Mouse (Mus musculus) WW6 (cell line): ENCODE measurements around the gene Fbxo4.

Source experiments
- DNase-seq: peaks from one replicate; pipeline ENCODE4 v3.0.0-alpha.2; 2013; ENCODE audit warnings: low read depth, low spot score

The Fbxo4 gene

DNA sequence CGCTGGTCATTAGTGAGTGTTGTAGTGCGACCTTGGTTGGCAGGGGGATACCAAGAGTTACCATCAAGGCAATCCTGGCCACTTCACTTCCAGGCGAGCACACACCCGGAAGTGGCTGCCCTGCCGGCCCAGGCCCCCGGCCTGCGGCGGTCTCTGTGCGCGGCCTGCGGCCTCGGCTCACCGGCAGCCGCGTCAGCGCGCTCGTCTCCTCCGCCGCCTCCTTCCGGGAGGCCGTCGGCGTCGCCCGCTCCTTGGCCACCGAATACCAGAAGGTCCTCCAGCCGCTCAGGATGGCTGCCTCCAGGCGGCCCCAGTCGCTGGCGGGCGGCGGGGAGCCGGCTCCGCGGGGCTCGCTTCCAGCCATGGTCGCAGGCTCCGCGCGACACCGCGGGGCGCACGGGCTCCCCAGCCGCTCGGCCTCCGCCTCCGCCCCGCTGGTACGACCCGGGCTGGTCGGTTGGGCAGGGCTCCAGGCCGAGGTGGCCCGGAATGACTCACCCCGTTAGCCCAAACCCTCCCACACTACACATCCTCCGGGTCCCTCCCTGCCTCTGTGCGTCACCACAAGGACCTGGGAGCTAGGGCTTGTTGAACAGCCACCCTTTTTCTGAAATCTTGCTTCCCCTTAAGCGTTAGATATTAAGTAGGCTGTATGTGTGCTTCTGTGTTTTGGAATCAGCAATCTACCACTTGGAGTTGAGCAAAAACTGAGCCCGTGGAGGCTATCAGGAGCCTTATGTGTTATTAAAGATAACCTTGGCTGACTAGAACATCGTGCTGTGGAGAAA is at the start of gene Fbxo4:
Gene Fbxo4 (minus strand): TSS at position 513 of the 788 bp plus-strand sequence.
- peak; percentile 26 for DNase-seq

DNA sequence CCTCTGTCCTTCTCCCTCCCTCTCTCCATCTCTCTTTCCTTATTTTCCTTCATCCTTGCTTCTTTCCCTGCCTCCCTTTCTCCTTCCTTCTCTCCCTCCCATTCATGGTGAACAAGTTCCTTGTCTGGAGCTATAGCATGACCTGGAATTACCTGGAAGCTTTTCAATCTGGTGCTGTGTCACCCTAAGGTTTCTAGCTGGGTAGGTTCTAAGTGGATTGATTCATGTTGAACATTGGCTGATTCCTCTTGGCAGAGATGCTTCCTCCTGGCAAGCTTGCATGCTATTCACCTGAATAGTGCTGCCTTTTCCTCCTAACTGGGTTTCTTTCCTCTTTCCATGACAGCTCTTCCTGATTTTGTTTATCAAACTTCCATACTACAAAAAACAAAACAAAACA is 49.6 kb upstream of the Fbxo4 start:
- no peak for DNase-seq

DNA sequence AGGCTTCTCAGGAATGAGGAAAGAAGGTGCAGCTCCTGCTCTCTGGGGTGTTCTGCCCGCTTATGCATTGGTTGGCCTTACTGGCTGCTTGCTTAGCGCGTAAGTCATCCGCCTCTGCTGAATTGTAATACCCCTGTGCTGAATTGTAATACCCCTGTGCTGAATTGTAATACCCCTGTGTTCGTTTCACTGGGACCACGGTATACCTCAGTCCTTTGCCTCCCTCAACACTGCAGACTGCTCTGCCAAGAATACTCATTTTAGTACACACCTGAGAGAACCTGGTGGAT is 49.0 kb upstream of the Fbxo4 start:
- no peak for DNase-seq

DNA sequence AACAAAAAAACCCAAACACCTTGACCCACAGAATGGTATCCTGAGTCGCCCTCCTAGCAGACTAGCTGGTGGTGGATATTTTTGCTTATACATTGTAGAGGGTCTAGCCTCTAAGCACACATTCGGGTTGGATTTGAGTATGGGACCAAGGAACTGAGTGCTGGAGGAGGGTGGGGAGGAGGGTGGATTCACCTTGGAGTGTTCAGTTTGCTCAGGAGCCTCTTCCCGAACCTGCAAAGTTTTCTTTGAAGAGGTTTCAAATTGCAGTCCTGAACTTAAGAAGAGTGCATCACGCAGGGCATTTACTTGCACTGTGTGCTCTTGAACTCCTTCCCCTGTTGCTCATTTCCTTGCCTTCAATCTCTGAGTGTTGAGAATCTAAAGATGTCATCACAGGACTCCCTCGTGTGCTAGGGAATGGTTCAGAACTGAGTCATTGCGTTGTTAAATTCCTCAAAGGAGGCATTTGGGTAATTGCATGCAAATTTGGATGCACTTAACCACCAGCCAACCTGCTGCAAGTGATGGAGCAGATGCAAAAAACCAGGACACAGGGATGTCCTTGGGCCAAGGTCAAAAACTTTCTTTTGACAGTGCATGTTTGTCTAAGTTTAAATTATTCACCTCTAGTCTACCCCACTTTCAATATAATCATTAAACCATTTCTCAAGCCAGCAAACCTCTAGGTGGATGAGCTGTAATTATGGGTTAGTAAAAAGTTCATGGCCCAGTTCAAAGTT is 48.5 kb upstream of the Fbxo4 start:
- DNase-seq, result no peak

DNA sequence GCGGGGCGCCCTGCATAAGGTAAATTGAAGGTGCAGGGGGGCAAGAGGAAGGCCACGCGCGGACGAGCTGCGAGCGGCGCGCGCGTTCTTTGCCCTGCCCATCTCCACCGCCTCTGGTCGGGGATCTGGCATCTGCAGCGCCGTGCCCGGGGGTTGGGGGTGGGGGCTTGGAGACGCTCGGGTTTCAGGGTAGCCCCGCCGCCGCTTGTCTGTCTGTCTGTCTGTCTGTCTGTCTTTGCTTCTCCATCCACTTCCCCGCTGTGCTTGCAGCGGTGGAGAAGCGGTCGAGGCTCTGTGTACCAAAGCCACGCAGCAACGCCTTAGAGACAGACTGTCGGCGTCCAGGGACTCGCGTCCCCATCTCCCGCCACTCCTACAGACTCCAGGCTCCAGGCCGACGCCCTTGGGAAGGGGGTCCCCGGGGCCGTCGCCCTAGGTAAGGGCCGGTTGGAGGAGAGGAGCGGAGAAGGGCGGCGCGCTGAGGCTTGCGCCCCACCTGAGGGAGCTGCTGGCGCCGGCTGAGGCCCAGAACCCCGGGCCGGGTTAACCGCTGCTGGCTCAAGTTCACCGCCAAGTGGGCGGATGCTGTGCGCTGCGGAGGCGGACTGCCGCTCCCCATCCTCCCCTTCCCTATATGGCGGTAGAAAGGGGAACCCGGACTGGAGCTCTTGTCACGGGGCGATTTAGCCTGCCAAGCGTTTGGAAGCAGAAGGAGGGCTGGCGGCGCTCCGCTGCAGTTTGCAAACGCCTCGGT is 47.6 kb upstream of the Fbxo4 start:
- DNase-seq, result no peak

DNA sequence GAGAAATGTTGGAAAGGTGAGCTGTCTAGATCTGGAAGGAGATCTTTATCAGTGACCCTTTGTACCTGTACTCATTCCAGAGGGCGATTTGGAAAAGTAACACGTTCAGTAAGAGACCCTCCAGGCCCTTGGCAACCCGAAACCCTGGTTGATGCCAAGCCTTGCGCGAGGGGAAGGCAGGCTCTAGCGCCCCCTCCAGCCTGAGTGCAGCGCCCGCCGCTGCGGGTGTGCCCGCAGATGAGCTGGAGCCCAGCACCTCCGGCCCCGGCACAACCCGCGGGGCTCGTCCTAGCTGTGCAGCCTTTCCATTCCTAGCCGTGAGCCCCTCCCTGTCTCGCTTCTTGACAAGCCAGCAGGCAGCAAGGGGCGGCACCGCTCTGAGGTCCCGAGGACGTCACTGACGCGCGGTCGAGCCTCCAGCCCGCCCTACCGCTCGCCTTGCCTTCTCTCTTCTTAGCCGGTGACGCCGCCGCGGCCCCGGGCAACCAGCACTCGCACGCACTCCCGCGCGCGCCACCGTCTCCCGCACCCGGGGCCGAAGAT is 46.9 kb upstream of the Fbxo4 start, which contains the start of gene Oxct1:
Gene Oxct1 (plus strand): TSS at position 153 of the 543 bp plus-strand sequence.
- peak; percentile 80 for DNase-seq

DNA sequence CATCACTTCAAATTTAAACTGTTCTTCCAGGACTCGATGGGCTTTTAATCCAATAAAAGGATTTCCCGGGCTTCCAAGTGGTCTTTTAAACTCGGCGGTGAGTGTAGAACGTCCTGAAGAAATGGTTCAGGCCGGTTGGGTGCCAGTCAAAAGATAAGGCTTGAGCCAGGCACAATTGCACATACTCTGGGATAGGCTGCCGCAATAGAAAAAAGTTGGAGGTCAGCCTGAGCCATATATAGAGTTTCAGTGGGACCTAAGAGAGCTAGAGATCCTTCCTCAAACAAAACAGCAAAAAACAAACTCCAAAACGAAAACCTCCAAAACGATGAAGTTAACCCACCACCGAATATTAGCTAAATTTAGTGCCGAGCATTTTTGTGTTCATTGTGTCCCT is 46.1 kb upstream of the Fbxo4 start:
- DNase-seq, result no peak

DNA sequence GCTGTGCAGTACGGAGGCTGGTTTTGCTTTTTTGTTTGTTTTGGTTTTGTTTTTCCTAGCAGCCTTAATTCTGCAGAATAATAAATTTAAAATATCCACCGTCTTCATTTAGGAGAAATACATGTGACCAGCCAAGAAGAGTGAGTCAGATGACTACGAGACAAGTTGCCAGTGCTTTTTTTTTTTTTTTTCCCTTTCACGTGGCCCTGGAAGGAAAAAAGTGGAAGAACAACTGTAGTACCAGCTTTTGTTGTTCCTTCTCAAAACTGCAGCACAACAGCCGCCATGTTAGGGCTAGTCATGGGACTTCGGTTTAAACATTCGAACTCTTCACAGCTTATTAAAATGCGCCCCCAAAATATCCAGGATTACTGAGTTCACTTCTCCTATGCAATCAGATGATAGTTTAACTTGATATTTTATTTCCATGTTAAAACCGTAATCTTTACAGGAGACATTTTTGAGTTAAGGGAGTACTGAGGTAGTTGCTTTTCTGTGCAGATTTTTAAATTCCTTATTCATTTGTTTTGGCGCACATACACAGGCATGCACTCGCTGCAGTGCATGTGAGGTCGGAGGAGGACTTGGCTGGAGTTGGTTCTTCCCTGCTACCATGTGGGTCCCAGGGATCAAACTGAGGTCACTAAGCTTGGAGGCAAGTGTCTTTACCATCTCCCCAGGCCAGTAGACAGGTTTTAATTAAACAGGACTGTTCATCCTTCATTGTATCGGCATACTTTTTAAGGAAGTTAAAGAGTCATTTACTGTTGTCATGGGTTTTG is 45.5 kb upstream of the Fbxo4 start:
- no peak for DNase-seq

DNA sequence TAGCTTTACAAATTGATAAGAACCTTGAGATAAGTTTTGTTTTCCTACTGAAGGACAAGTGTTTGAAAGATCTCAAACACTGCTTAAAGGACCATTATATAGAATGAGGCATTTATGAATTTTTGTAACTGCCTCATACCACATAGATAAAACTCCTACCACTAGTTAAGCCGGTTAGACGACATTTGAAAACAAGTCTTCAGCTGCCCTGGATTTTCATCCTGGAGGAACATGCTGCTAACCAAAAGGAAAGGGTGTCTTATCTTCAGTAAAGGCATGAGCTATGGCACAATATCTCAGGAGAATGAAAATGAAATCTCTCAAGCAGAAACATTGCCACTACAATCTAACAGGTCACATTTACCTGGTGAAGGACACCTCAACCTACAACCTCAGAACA is 44.4 kb upstream of the Fbxo4 start:
- no peak for DNase-seq

DNA sequence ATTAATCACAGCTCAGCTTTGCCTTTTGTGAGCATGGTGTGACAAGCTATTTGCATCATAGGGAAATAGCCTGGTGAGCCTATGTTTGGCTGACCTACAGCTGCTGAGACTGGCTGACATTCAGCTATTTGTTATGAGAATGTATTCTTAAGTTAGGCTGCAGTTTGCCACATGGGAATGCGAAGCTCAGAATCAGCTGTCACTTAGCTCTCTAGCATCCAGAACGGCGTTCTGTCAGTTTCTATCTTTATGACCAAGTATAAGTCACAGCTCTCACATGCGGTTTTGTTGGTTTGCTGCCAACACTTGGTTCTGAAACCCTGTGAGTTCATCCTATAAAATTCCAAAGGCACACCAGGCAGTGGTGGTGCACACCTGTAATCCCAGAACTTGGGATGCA is 41.3 kb upstream of the Fbxo4 start:
- no peak for DNase-seq

DNA sequence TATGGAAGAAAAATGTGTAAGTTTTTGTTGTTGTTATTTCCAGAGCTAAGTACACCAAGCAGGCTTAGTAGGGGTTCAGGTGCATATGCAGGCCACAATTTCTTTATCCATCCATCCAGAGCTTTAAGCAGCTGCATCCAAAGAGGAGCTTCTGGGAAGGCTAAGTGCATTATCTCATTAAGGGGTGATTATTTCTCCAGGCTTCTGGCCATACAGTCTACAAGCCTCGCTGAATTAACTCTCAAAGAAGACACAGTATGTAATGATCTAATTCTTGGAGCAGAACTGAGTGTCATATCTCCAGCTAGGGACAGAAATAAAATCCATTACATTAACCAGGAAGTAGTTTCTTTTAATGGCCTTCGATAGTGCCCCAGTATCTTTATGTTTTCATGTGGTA is 34.5 kb upstream of the Fbxo4 start:
- no peak for DNase-seq

DNA sequence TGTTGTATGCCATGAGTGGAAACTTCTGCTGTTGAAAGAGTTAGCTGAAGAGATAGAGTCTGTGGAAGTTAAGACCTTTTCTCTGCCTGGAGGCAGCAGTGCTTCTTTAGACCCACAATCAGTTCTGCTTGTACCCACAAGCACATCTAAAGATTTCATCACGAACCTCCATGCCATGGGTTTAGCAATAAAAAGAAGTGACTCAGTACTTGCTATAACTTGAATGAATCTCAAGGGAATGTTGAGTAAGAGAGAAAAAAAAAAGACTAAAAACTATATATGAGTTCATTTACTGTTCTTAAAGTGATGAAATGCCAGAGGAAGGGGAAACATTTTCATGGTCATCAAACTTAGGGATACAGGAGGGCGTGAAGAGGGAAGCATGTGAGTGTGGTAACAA is 21.2 kb upstream of the Fbxo4 start:
- DNase-seq, result no peak

DNA sequence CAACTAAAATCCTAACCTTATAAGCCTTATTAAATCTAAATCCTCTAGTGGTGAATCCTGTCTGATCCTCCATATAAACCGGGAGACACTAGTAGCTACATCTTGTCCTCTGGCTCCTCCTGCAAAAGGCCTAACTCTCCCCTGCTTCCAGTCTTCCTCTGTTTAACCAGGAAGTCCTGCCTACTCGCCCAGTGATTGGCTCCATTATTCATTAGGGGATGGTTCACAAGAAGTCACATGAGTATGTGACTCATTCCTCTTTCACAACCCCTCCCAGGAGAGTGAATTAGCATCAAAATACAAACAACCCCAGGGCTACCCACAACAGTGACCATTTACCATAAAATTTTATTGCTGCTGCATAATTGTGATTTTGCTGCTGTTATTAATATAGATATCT is 19.8 kb upstream of the Fbxo4 start:
- DNase-seq, result peak; percentile 29

DNA sequence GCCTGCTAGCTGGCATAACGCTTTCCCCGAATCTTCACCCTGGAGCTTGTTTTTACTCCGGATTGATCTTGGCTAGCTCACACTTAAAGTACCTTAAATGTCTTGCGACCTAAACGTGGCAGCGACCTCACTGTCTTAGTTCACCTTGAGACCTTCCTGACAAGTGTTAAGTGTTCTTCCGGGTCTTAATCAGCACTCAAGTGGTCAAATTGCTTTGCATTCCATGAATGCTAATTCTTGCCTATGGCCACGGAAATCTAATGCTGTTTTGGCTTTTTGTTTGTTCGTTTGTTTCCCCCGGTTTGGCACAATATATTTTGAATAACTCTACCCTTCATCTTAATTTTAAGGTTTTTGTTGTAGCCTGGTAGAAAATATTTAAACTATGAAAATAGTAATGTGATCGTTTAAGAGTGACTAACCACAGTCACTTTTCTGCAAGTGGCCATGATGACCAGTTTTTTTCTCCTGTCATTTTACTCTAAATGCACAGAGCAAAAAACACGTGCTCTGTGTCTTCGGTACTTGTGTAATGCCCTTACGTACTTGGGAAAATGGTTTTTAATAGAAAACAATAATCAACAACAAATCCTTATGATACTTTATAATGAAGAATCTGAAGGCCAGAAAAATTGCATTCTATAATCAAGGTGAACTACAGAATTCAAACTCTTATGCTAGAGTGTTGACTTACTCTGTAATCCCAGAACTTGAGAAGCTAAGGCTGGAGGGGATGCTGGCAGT is 17.1 kb upstream of the Fbxo4 start:
- no peak for DNase-seq

DNA sequence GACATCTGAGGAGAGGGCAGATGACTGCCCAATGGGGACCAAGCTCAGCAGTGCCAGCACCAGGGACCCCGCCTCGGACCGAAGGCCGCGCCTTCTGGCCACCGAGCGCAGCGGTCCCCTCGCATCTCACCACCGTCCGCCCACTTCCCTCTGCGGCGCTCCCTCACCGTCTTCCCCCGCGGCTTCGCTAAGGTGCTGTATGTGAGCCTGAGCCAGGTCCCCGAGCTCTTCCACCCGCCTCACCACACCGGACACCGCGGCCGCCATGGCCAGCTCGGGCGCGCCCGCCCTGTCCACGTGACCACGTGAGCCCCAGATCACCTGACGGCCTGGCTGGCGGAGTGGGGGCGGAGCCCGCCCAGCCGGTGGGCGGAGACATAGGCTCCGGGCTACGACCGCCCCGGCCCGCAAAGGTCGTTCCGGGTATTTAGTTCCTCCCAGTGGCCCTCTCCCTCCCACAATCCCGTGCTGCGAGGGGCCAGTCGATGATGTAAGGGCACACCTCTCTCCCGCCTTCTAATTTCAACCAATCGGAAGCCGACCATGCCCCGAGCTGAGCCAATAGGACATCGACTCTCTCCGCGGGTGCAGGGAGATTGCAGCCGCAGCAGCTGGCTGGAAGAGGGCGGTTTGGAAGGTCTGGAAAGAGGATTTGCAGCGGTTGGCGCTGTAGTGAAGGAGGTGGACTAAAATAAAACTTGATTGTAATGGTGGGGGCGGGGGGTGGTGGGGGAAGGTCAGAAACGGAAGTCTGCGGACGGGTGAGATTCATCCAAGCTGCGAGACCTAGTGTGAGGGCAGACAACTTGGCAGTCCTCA is 16.3 kb upstream of the Fbxo4 start, which contains the start of gene AW549877:
Gene AW549877 (minus strand): TSS at position 297 of the 819 bp plus-strand sequence.
- DNase-seq, result peak; percentile 98

DNA sequence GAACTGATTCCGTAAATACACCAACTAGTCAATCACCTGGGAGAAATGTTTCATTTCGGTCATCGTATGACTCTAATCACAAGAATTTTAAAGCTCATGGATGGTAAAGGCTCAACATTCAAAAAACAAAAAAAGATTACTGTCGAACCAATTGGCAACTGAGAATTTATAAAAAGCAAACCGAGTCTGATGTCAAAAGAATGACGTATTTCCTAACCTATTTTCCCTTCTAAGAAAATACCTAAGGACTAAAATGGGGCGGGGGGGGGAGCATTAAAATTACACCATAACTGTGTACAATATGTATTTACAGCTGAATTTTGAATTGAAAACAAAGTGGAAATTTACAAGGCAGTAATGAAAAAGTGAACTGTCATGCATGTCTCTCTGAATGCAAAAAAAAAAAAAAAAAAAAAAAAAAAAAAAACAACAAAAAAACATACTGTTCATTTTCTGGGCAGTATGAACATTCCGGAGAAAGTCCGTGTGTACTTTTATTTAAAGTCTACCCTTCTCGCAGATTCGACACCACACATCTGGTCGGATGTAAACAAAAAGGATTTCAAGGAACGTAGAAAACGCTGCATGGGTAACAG is 15.6 kb upstream of the Fbxo4 start:
- no peak for DNase-seq

DNA sequence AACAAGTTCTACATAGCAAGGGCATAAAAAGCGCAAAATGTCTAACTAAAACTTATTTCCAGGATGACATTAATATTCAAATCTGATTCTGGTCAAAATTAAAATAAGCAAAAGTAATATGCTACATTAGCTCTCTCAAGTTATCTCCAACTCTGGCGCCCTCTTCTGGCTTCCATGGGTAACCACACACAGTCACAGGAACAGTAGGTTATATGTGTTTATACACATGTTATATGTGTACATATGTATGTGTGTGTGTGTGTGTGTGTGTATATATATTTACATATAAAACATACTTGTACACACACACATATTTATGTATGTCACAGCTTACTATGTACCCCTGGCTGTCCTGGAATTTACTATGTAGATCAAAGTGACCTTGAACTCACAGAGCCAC is 8.6 kb upstream of the Fbxo4 start:
- no peak for DNase-seq

DNA sequence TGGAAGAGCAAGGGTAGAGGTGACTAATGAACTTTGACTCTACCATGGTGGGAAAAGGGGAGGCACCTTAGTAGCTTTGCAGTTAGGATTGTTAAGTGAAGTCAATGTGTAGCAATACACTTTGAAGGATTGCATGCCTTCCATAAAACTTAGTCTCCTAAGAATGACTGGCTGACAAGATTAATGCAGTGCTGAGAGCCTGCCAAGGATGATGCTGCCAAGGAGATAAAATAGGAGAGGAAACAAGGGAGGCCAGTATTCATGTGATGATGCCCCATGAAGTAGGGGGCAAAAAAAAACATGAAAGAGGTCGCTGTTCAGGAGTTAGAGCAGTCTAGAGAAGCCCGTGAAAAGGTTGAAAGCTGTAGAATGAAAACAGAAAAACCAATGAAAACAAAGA is 5.5 kb upstream of the Fbxo4 start:
- no peak for DNase-seq

DNA sequence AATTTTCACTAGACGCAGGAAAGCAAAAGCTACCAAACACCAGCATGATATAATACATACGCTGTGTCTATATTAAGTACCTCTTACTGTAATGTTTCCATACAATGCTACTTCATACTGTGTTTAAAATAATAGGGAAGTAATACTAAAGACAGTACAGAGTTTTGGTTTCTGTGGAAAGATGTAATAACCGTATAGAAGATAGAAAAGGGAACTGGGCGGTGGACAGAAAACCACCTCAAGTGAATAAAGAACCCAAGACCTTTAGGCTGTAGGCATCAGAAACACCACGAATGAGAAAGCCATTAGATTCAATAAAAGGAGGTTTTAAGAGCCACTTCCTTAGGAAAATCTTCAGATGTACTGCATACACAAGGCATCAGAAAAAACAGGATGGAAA is 3.4 kb upstream of the Fbxo4 start:
- no peak for DNase-seq
